8 mouse cellular contexts compared by ENCODE assay signal in the genomic region with DNA sequence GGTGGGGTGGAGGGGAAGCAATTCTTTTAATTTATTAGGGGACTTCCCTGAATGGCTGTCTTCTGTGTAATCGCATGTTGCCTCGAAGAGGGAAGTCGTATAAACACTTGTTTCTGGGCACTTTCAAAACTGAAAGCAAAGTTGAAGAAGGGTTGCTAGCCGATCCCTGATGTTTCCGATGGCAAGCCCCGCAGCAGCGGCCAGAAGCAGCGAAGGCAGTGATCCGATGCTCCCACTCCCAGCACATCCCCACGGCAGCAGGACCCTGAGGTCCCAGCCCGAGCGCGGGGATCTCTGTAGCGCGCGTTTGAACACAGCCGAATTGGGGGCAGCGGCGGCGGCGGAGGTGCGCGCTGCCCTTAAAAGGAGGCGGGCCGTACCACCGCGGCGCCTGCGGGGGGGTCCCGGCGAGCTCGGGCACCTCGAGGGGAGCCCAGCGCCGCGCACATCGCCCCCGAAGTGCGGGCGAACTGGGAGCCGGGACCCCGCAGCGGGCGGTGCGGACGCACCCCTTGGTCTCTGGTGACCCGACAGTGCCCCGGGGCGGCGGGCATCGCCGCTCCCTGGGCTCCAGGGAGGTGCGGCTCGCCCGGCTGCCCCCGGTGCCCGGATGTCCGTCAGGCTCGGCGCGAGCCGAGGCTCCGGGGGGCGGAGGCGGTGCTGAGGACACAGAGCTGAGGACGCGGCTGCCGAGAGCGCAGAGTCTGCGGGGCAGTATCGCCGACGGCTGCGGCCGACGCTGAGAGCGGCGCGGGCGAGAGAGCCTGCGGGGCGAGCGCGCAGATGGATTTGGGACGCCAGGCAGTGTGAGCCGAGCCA.
DNase-seq lines count a peak whose midpoint lies in the region; ATAC-seq lines count a peak whose summit lies in the region.

No protein-coding gene starts in this region.

- peaks cover 13% of the 10 kb centered on the region for H3K4me1 ChIP-seq in hindbrain, embryonic 15.5 days (replicated peaks)
- peaks cover 65% of the 10 kb centered on the region for H3K4me1 ChIP-seq in megakaryocyte, embryonic 14.5 days

- H3K9ac ChIP-seq in hindbrain, embryonic 15.5 days = peak overlapping the region; percentile 66

- peak; percentile 78 for DNase-seq in ZHBTc4 (ENCODE audit: low read depth, low spot score)
- peak; percentile 50 to 80 for DNase-seq in cerebellum, postnatal 4 days (ENCODE audit: low spot score in 2 of 2)
- peak; percentile 85 for DNase-seq in gastrocnemius, adult 18-20 months (ENCODE audit: low spot score)
- peak; percentile 59 to 95 for DNase-seq in left cerebral cortex, postnatal 10 days (ENCODE audit: extremely low spot score in 1 of 2, low spot score in 2 of 2)
- peak; percentile 72 to 82 for DNase-seq in right cerebral cortex, adult 2 months (ENCODE audit: low spot score in 2 of 2)
- peak; percentile 49 for DNase-seq in urinary bladder, postnatal 10 days (ENCODE audit: low spot score)

- ATAC-seq in hindbrain, embryonic 15.5 days (ENCODE audit: low FRiP score, low read depth) = peak; percentile 95

- no peaks in the 10 kb centered on the region for H3K36me3 ChIP-seq in hindbrain, embryonic 15.5 days
- H3K36me3 ChIP-seq in megakaryocyte, embryonic 14.5 days (replicated peaks; ENCODE audit: low read length) = peaks cover 19% of the 10 kb centered on the region

- no peaks in the 10 kb centered on the region for H3K9me3 ChIP-seq in hindbrain, embryonic 15.5 days
- H3K9me3 ChIP-seq in megakaryocyte, embryonic 14.5 days = no peaks in the 10 kb centered on the region

- peak overlapping the region; percentile 66 for H3K4me2 ChIP-seq in hindbrain, embryonic 15.5 days

- peaks cover 7% of the 10 kb centered on the region; the same call in 1 of the 2 replicates for H3K27me3 ChIP-seq in hindbrain, embryonic 15.5 days
- H3K27me3 ChIP-seq in megakaryocyte, embryonic 14.5 days (replicated peaks) = no peaks in the 10 kb centered on the region

- peak overlapping the region; percentile 73 for H3K4me3 ChIP-seq in hindbrain, embryonic 15.5 days
- H3K4me3 ChIP-seq in megakaryocyte, embryonic 14.5 days (replicated peaks) = peak overlapping the region; percentile 98

- intact Hi-C loops in left cerebral cortex, postnatal 10 days (cut with DNase I) = loop anchor here (5.0 kb wide), 2 partner anchors 39 to 64 kb away; no protein-coding TSS in a partner anchor

- H3K27ac ChIP-seq in hindbrain, embryonic 15.5 days (replicated peaks) = peak overlapping the region; percentile 89

- under 1% methylated on average over 81 of the region's 86 CpGs for WGBS in hindbrain, embryonic 15.5 days

Comparison
In these comparisons a context has a peak if more than half of its experiments do, and no peak if none do; other contexts are left out.
1. Peak in every context shown above with its lines: DNase-seq, ATAC-seq, H3K4me3 ChIP-seq and H3K27ac ChIP-seq.